Mouse (Mus musculus) megakaryocyte, embryonic 14.5 days (primary cell): Measurements from ENCODE around the gene Hdac8.

Experiments
- FLI1 ChIP-seq: IDR thresholded peaks from 2 replicates; pipeline ENCODE4 v1.6.1; 2012; ENCODE audit warnings: low read length, inconsistent platforms, mixed read lengths
- GATA1 ChIP-seq: IDR thresholded peaks from 3 replicates; pipeline ENCODE4 v1.6.1; 2012; ENCODE audit warnings: mixed read lengths, low read length, inconsistent platforms, borderline replicate concordance

DNA sequence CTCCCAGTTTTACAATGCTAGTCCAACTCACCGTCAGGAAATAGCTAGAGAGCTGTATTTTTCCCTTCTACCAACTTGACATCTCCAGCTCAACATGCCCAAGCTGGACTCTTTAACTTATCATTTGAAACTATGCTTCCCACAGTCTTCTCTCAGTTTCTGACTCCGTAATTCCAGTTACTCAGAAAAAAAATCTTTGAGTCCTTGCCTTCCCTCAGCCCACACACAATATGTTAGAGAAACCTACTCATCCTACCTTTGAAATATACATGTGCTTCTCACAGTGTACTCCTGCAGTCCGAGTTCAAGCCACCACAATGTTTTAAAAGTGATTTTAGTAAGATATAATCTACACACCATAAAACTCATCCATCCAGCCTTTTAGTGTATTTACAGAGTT lies 151.7 kb downstream of the Hdac8 start:
- no peak for TF ChIP-seq GATA1
- TF ChIP-seq FLI1 = no peak
